ENCODE assay signal across 8 mouse cellular contexts in genomic region chr1:91250415-91251147, GRCm38 (mm10). TPM values are rescaled to one million over a fixed set of nuclear protein-coding genes. Genes with fewer than 3 reads are reported as not detected.
DNase-seq lines count a peak whose midpoint lies in the region; ATAC-seq and TF ChIP-seq lines count a peak whose summit lies in the region.

No protein-coding gene starts in this region.

- ATAC-seq in kidney, embryonic 15.5 days (replicated peaks; ENCODE audit: low FRiP score), result peak; percentile 59
- peak; percentile 8 for ATAC-seq in stomach, embryonic 15.5 days (ENCODE audit: insufficient read depth, low FRiP score, low read depth)

- peak overlapping the region; percentile 94 for H3K9ac ChIP-seq in MEL (ENCODE audit: control insufficient read depth, low read depth, low read length, poor library complexity, severe bottlenecking)
- H3K9ac ChIP-seq in kidney, embryonic 15.5 days, result peak overlapping the region; percentile 99
- H3K9ac ChIP-seq in stomach, embryonic 15.5 days, result peak overlapping the region; percentile 90

- intact Hi-C loops in left cerebral cortex, postnatal 14 days (cut with DNase I), result no loop called here

- peaks cover 10 to 18% of the 10 kb centered on the region in 2 experiments for H3K4me1 ChIP-seq in MEL (ENCODE audit: control insufficient read depth in 1 of 2, insufficient read depth in 2 of 2, low read length in 2 of 2)
- peaks cover 23% of the 10 kb centered on the region for H3K4me1 ChIP-seq in kidney, embryonic 15.5 days
- peaks cover 29% of the 10 kb centered on the region for H3K4me1 ChIP-seq in midbrain, embryonic 10.5 days
- peaks cover 11% of the 10 kb centered on the region for H3K4me1 ChIP-seq in stomach, embryonic 15.5 days

- TF ChIP-seq POLR2A in MEL (IDR thresholded peaks at IDR 0.05; ENCODE audit: control insufficient read depth in 1 of 2, insufficient read depth in 1 of 2, low read depth in 1 of 2, low read length in 2 of 2, poor library complexity in 1 of 2), result no peak

- H3K27me3 ChIP-seq in MEL (ENCODE audit: control insufficient read depth in 1 of 2, insufficient read depth in 2 of 2, low read length in 2 of 2), result no peaks in the 10 kb centered on the region
- H3K27me3 ChIP-seq in kidney, embryonic 15.5 days, result no peaks in the 10 kb centered on the region
- no peaks in the 10 kb centered on the region for H3K27me3 ChIP-seq in midbrain, embryonic 10.5 days (ENCODE audit: low read depth, poor library complexity, severe bottlenecking)
- no peaks in the 10 kb centered on the region for H3K27me3 ChIP-seq in stomach, embryonic 15.5 days (replicated peaks)

- TF ChIP-seq CTCF in MEL (IDR thresholded peaks at IDR 0.05 in 2 of 3, conservative IDR thresholded peaks at IDR 0.05 in 1 of 3; ENCODE audit: control insufficient read depth in 1 of 3, insufficient read depth in 1 of 3, low read depth in 2 of 3, low read length in 3 of 3, poor library complexity in 1 of 3, severe bottlenecking in 1 of 3), result no peak

- peak overlapping the region; percentile 52 for H3K27ac ChIP-seq in MEL (ENCODE audit: control insufficient read depth, low read depth, low read length)
- peak overlapping the region; percentile 91 for H3K27ac ChIP-seq in kidney, embryonic 15.5 days
- peak overlapping the region; percentile 90 for H3K27ac ChIP-seq in midbrain, embryonic 10.5 days (replicated peaks)
- peak overlapping the region; percentile 91 for H3K27ac ChIP-seq in stomach, embryonic 15.5 days

- peaks cover 2 to 15% of the 10 kb centered on the region in 2 experiments; a peak in 3 of 4 replicates for H3K36me3 ChIP-seq in MEL (ENCODE audit: control insufficient read depth in 1 of 2, insufficient read depth in 2 of 2, low read length in 2 of 2)
- H3K36me3 ChIP-seq in kidney, embryonic 15.5 days, result peaks cover 12% of the 10 kb centered on the region
- H3K36me3 ChIP-seq in midbrain, embryonic 10.5 days, result peaks cover 10% of the 10 kb centered on the region
- H3K36me3 ChIP-seq in stomach, embryonic 15.5 days, result no peaks in the 10 kb centered on the region

- H3K79me2 ChIP-seq in MEL (ENCODE audit: control insufficient read depth, insufficient read depth, low read length, poor library complexity), result peaks cover 45% of the 10 kb centered on the region

- WGBS in kidney, embryonic 15.5 days, result under 1% methylated on average over 70 of the region's 70 CpGs
- WGBS in midbrain, embryonic 10.5 days, result under 1% methylated on average over 63 of the region's 70 CpGs
- WGBS in stomach, embryonic 15.5 days, result under 1% methylated on average over 69 of the region's 70 CpGs

- DNase-seq in CD4-positive, CD25-positive, alpha-beta regulatory T cell, adult 2 months (ENCODE audit: low read depth, low spot score), result peak; percentile 43
- DNase-seq in MEL (ENCODE audit: low read depth, low spot score), result peak; percentile 46
- peak; percentile 42 to 52 for DNase-seq in cerebellum, postnatal 10 days
- peak; percentile 11 for DNase-seq in heart, adult 8-10 months (ENCODE audit: low spot score)
- peak; percentile 20 for DNase-seq in midbrain, embryonic 10.5 days (ENCODE audit: low spot score)
- no peak for DNase-seq in left cerebral cortex, postnatal 14 days (ENCODE audit: low spot score in 2 of 2)

- TF ChIP-seq RAD21 in MEL (IDR thresholded peaks at IDR 0.05; ENCODE audit: low read depth, low read length), result no peak

- no peaks in the 10 kb centered on the region for H3K9me3 ChIP-seq in MEL (replicated peaks; ENCODE audit: insufficient read depth, low read length)
- no peaks in the 10 kb centered on the region for H3K9me3 ChIP-seq in kidney, embryonic 15.5 days (replicated peaks)
- no peaks in the 10 kb centered on the region for H3K9me3 ChIP-seq in midbrain, embryonic 10.5 days (replicated peaks)
- H3K9me3 ChIP-seq in stomach, embryonic 15.5 days, result no peaks in the 10 kb centered on the region

- no peak for TF ChIP-seq EP300 in MEL (IDR thresholded peaks at IDR 0.05; ENCODE audit: low read depth in 1 of 2, low read length in 2 of 2)

- H3K4me2 ChIP-seq in kidney, embryonic 15.5 days, result peak overlapping the region; percentile 74
- H3K4me2 ChIP-seq in stomach, embryonic 15.5 days, result peak overlapping the region; percentile 78

- H3K4me3 ChIP-seq in MEL (ENCODE audit: control insufficient read depth in 1 of 2, insufficient read depth in 1 of 2, low read depth in 2 of 2, low read length in 2 of 2), result peak overlapping the region; percentile 79 to 83
- H3K4me3 ChIP-seq in kidney, embryonic 15.5 days (replicated peaks), result peak overlapping the region; percentile 99
- peak overlapping the region; percentile 100 for H3K4me3 ChIP-seq in midbrain, embryonic 10.5 days
- peak overlapping the region; percentile 94 for H3K4me3 ChIP-seq in stomach, embryonic 15.5 days (replicated peaks)

TF ChIP-seq in MEL, 35 proteins besides CTCF, POLR2A, EP300 and RAD21:
- no peak for TF ChIP-seq USF1 (IDR thresholded peaks at IDR 0.05; ENCODE audit: low read depth, low read length)
- TF ChIP-seq POLR2AphosphoS5 (IDR thresholded peaks at IDR 0.05; ENCODE audit: borderline replicate concordance, low read depth, low read length), result no peak
- no peak for TF ChIP-seq USF2 (IDR thresholded peaks at IDR 0.05; ENCODE audit: borderline replicate concordance in 1 of 2, insufficient read depth in 1 of 2, low read depth in 1 of 2, low read length in 2 of 2)
- TF ChIP-seq SMC3 (IDR thresholded peaks at IDR 0.05; ENCODE audit: low read depth, low read length), result no peak
- no peak for TF ChIP-seq JUND (IDR thresholded peaks at IDR 0.05; ENCODE audit: low read depth, low read length)

RNA-seq across cellular contexts. Expression of gene Ube2f, which starts 0.5 kb away (rescaled TPM):
- total RNA-seq in MEL (2012; rRNA removed), result 50.0 and 57.4 TPM in 2 replicates
- polyA plus RNA-seq in MEL (2012; ENCODE audit: insufficient read depth in 1 of 2, insufficient read length in 2 of 2, low read depth in 1 of 2, low replicate concordance in 2 of 2, missing spikeins in 1 of 2), result 10 to 100 TPM in 1 of 2 experiments, not detected in 1; 71.3 TPM
- 10 to 100 TPM; 39.6 to 52.2 (median 45.2) TPM for total RNA-seq in heart, adult 8-10 months (2022)
- 72.6 and 77.9 TPM in 2 replicates for polyA plus RNA-seq in kidney, embryonic 15.5 days (2015; fragmentation: Nextera tagmentation; extraction: Ambion mirVana)
- polyA plus RNA-seq in midbrain, embryonic 10.5 days (2016; fragmentation: Nextera tagmentation; extraction: Ambion mirVana), result 87.8 and 92.1 TPM in 2 replicates
- polyA plus RNA-seq in stomach, embryonic 15.5 days (2015; fragmentation: Nextera tagmentation; extraction: Ambion mirVana), result 66.9 and 68.8 TPM in 2 replicates
- 10 to 100 TPM; 52.5 to 58.4 TPM for total RNA-seq in left cerebral cortex, postnatal 14 days (2021)

RNA-seq across cellular contexts. Expression of gene Scly, which starts 47.6 kb away (rescaled TPM):
- total RNA-seq in MEL (2012; rRNA removed), result 19.3 and 23.1 TPM in 2 replicates
- polyA plus RNA-seq in MEL (2012; ENCODE audit: insufficient read depth in 1 of 2, insufficient read length in 2 of 2, low read depth in 1 of 2, low replicate concordance in 2 of 2, missing spikeins in 1 of 2), result 10 to 100 TPM in 1 of 2 experiments, not detected in 1; 48.8 TPM
- 10 to 100 TPM; 15.5 to 20.3 (median 19.3) TPM for total RNA-seq in heart, adult 8-10 months (2022)
- 21.7 and 22.2 TPM in 2 replicates for polyA plus RNA-seq in kidney, embryonic 15.5 days (2015; fragmentation: Nextera tagmentation; extraction: Ambion mirVana)
- 17.3 and 18.6 TPM in 2 replicates for polyA plus RNA-seq in midbrain, embryonic 10.5 days (2016; fragmentation: Nextera tagmentation; extraction: Ambion mirVana)
- polyA plus RNA-seq in stomach, embryonic 15.5 days (2015; fragmentation: Nextera tagmentation; extraction: Ambion mirVana), result 18.3 and 19.8 TPM in 2 replicates
- total RNA-seq in left cerebral cortex, postnatal 14 days (2021), result 10 to 100 TPM; 10.5 to 12.7 TPM

Comparison
In these comparisons a context has a peak if more than half of its experiments do, and no peak if none do; other contexts are left out.
1. DNase-seq: peak in CD4-positive, CD25-positive, alpha-beta regulatory T cell, adult 2 months (single experiment), MEL (single experiment), cerebellum, postnatal 10 days (2 of 2), heart, adult 8-10 months (single experiment) and midbrain, embryonic 10.5 days (single experiment); none in left cerebral cortex, postnatal 14 days (0 of 2).
2. Peak in every context shown above with its lines, with median percentiles within 50 percentile points of each other: H3K27ac ChIP-seq, H3K4me3 ChIP-seq and H3K9ac ChIP-seq.